Mouse (Mus musculus) limb, embryonic 14.5 days (tissue): ENCODE measurements around the gene Olfr1208. TPM values are rescaled to one million over a fixed set of nuclear protein-coding genes. Genes with fewer than 3 reads are reported as not detected.

Experiments
- ATAC-seq: fragments of 200-750 bp; cut with Nextera tagmentation; 2 replicates; pipeline ENCODE4 v1.8.0; 2017; ENCODE audit warnings: low read depth, moderate number of reproducible peaks, moderate TSS enrichment; ENCODE audit not compliant: low FRiP score
- DNase-seq: peaks from one replicate; pipeline ENCODE4 v3.0.0-alpha.2; 2015; ENCODE audit warnings: low spot score
- H3K27ac ChIP-seq: fragments of 300-500 bp; sonication (generic); replicated peaks from 2 replicates; pipeline ENCODE4 v1.5.1; 2014; ENCODE audit warnings: low read depth, mild to moderate bottlenecking, low read length, moderate library complexity, mixed read lengths
- H3K27me3 ChIP-seq: fragments of 300-500 bp; sonication (generic); 2 replicates; pipeline ENCODE4 v1.6.1; 2014; ENCODE audit warnings: low read length, mixed read lengths; ENCODE audit not compliant: control insufficient read depth, insufficient read depth
- H3K36me3 ChIP-seq: fragments of 300-500 bp; sonication (generic); 2 replicates; pipeline ENCODE4 v1.6.1; 2014; ENCODE audit warnings: mild to moderate bottlenecking, low read length, moderate library complexity, mixed read lengths; ENCODE audit not compliant: control insufficient read depth, insufficient read depth
- H3K4me1 ChIP-seq: fragments of 300-500 bp; sonication (generic); 2 replicates; pipeline ENCODE4 v1.6.1; 2014; ENCODE audit warnings: antibody characterized with exemption, low read length, mixed read lengths; ENCODE audit not compliant: control insufficient read depth, insufficient read depth
- H3K4me2 ChIP-seq: fragments of 300-500 bp; sonication (generic); replicated peaks from 2 replicates; pipeline ENCODE4 v1.6.1; 2014; ENCODE audit warnings: low read depth, mild to moderate bottlenecking, low read length, moderate library complexity; ENCODE audit not compliant: severe bottlenecking
- H3K4me3 ChIP-seq: fragments of 300-500 bp; sonication (generic); replicated peaks from 2 replicates; pipeline ENCODE4 v1.5.1; 2014; ENCODE audit warnings: low read length
- H3K9ac ChIP-seq: fragments of 300-500 bp; sonication (generic); 2 replicates; pipeline ENCODE4 v1.6.1; 2014; ENCODE audit warnings: mild to moderate bottlenecking, low read depth, low read length, moderate library complexity; ENCODE audit not compliant: severe bottlenecking
- H3K9me3 ChIP-seq: fragments of 300-500 bp; sonication (generic); 2 replicates; pipeline ENCODE4 v1.6.1; 2016; ENCODE audit warnings: low read length; ENCODE audit not compliant: control insufficient read depth
- POLR2A ChIP-seq: fragments of 200-500 bp; IDR thresholded peaks from 2 replicates; pipeline ENCODE4 v1.8.0; 2012; ENCODE audit warnings: inconsistent platforms, mild to moderate bottlenecking, moderate library complexity, borderline replicate concordance; ENCODE audit not compliant: insufficient read depth, insufficient read length; ENCODE audit errors: extremely low read depth
- WGBS: fragments of 180-500 bp; shearing (Covaris S2); extraction: QIAGEN DNeasy Blood & Tissue Kit; methylation state at CpG from one replicate; pipeline ENCODE4 v1.1.7; 2014; 5-methylcytosine and 5-hydroxymethylcytosine counted together
- polyA plus RNA-seq, 2 experiments: library from polyadenylated mRNA; depleted of rRNA in 1 of 2; stranded (reverse) in 1 of 2; unstranded in 1 of 2; fragments of >200 nt; fragmentation: Nextera tagmentation in 1 of 2; extraction: Ambion mirVana in 1 of 2; gene quantifications; 2 replicates each; pipeline versions ENCODE4 v1.2.1 to v1.2.3; 2012 to 2014

Olfr1208 gene
- not detected in 2 replicates for polyA plus RNA-seq (2012; rRNA removed)
- polyA plus RNA-seq (2014; fragmentation: Nextera tagmentation; extraction: Ambion mirVana), result not detected in 2 replicates

GRCm38 (mm10) chr2:88902211-88902610 is at the start of gene Olfr1208:
Olfr1208 (minus strand) TSS chr2:88902311.
- Histone ChIP-seq H3K4me3 (no peak within 1 kb of the TSS), H3K9ac (no peak within 1 kb of the TSS), H3K4me2 (no peak within 1 kb of the TSS), H3K27ac (no peak within 1 kb of the TSS), H3K4me1 (no peaks in the 10 kb centered on the region), H3K9me3 (no peaks in the 10 kb centered on the region), H3K27me3 (no peaks in the 10 kb centered on the region), H3K36me3 (no peaks in the 10 kb centered on the region)
- no peak for TF ChIP-seq POLR2A
- DNase-seq (no peak), ATAC-seq (no peak)

GRCm38 (mm10) chr2:88938011-88938410 is 35.9 kb upstream of the Olfr1208 start, which contains the start of gene Olfr1211:
Olfr1211 (minus strand) TSS chr2:88938111.
- DNase-seq, result no peak
- no peaks in the 10 kb centered on the region for H3K4me1 ChIP-seq
- no peak within 1 kb of the TSS for H3K4me2 ChIP-seq
- no peak for ATAC-seq
- no peaks in the 10 kb centered on the region for H3K36me3 ChIP-seq
- no peaks in the 10 kb centered on the region for H3K27me3 ChIP-seq
- H3K9me3 ChIP-seq, result no peaks in the 10 kb centered on the region
- no peak within 1 kb of the TSS for H3K27ac ChIP-seq
- H3K4me3 ChIP-seq, result no peak within 1 kb of the TSS
- no peak within 1 kb of the TSS for H3K9ac ChIP-seq
- no peak for TF ChIP-seq POLR2A
- 85% methylated on average over 1 of the region's 1 CpGs for WGBS

GRCm38 (mm10) chr2:88915057-88915456 is 12.9 kb upstream of the Olfr1208 start, which contains the start of gene Olfr1209:
Olfr1209 (minus strand) TSS chr2:88915157.
- WGBS, result 89% methylated on average over 3 of the region's 3 CpGs
- no peaks in the 10 kb centered on the region for H3K36me3 ChIP-seq
- H3K27me3 ChIP-seq, result no peaks in the 10 kb centered on the region
- no peaks in the 10 kb centered on the region for H3K4me1 ChIP-seq
- no peak for ATAC-seq
- TF ChIP-seq POLR2A, result no peak
- no peak within 1 kb of the TSS for H3K4me2 ChIP-seq
- H3K9me3 ChIP-seq, result no peaks in the 10 kb centered on the region
- no peak within 1 kb of the TSS for H3K27ac ChIP-seq
- H3K4me3 ChIP-seq, result no peak within 1 kb of the TSS
- no peak for DNase-seq
- no peak within 1 kb of the TSS for H3K9ac ChIP-seq

GRCm38 (mm10) chr2:88862931-88863330 is 39.2 kb downstream of the Olfr1208 start, which contains the start of gene Olfr1206:
Olfr1206 (plus strand) TSS chr2:88863231.
- WGBS, result 82% methylated on average over 2 of the region's 2 CpGs
- H3K4me1 ChIP-seq, result no peaks in the 10 kb centered on the region

GRCm38 (mm10) chr2:88848992-88849391 is 53.1 kb downstream of the Olfr1208 start, which contains the start of gene Olfr1204:
Olfr1204 (plus strand) TSS chr2:88849292.
- Histone ChIP-seq H3K36me3 (no peaks in the 10 kb centered on the region), H3K27ac (no peak within 1 kb of the TSS), H3K4me3 (no peak within 1 kb of the TSS), H3K9ac (no peak within 1 kb of the TSS), H3K4me2 (no peak within 1 kb of the TSS), H3K27me3 (no peaks in the 10 kb centered on the region), H3K9me3 (no peaks in the 10 kb centered on the region), H3K4me1 (no peaks in the 10 kb centered on the region)
- no peak for TF ChIP-seq POLR2A
- no peak for DNase-seq
- WGBS, result 89% methylated on average over 1 of the region's 1 CpGs
- no peak for ATAC-seq

More at GRCm38 (mm10) chr2:88862931-88863330, 39.2 kb downstream of the Olfr1208 start, which contains the start of gene Olfr1206:
- Histone ChIP-seq H3K9me3 (no peaks in the 10 kb centered on the region), H3K4me3 (no peak within 1 kb of the TSS), H3K36me3 (no peaks in the 10 kb centered on the region), H3K27me3 (no peaks in the 10 kb centered on the region), H3K27ac (no peak within 1 kb of the TSS), H3K9ac (no peak within 1 kb of the TSS), H3K4me2 (no peak within 1 kb of the TSS)
- no peak for ATAC-seq
- DNase-seq, result no peak
- no peak for TF ChIP-seq POLR2A

Other genes starting within 250 kb of the Olfr1208 start
- not detected in 2 replicates for gene Olfr1193, start 226.7 kb downstream of the Olfr1208 start, polyA plus RNA-seq (2012; rRNA removed)
- gene Olfr1193, start 226.7 kb downstream of the Olfr1208 start, polyA plus RNA-seq (2014; fragmentation: Nextera tagmentation; extraction: Ambion mirVana), result not detected in 2 replicates
- not detected in 2 replicates for gene Olfr1195, start 213.1 kb downstream of the Olfr1208 start, polyA plus RNA-seq (2012; rRNA removed)
- not detected in 2 replicates for gene Olfr1195, start 213.1 kb downstream of the Olfr1208 start, polyA plus RNA-seq (2014; fragmentation: Nextera tagmentation; extraction: Ambion mirVana)
- gene Olfr1196, start 197.7 kb downstream of the Olfr1208 start, polyA plus RNA-seq (2012; rRNA removed), result not detected in 2 replicates
- gene Olfr1196, start 197.7 kb downstream of the Olfr1208 start, polyA plus RNA-seq (2014; fragmentation: Nextera tagmentation; extraction: Ambion mirVana), result not detected in 2 replicates
- gene Olfr1197, start 169.9 kb downstream of the Olfr1208 start, polyA plus RNA-seq (2012; rRNA removed), result not detected in 2 replicates
- not detected in 2 replicates for gene Olfr1197, start 169.9 kb downstream of the Olfr1208 start, polyA plus RNA-seq (2014; fragmentation: Nextera tagmentation; extraction: Ambion mirVana)
- gene Olfr1198, start 150.9 kb downstream of the Olfr1208 start, polyA plus RNA-seq (2012; rRNA removed), result not detected in 2 replicates
- not detected in 2 replicates for gene Olfr1198, start 150.9 kb downstream of the Olfr1208 start, polyA plus RNA-seq (2014; fragmentation: Nextera tagmentation; extraction: Ambion mirVana)
- gene Olfr1199, start 141.8 kb downstream of the Olfr1208 start, polyA plus RNA-seq (2012; rRNA removed), result not detected in 2 replicates
- gene Olfr1199, start 141.8 kb downstream of the Olfr1208 start, polyA plus RNA-seq (2014; fragmentation: Nextera tagmentation; extraction: Ambion mirVana), result not detected in 2 replicates
- not detected in 2 replicates for gene Olfr1200, start 131.8 kb downstream of the Olfr1208 start, polyA plus RNA-seq (2012; rRNA removed)
- gene Olfr1200, start 131.8 kb downstream of the Olfr1208 start, polyA plus RNA-seq (2014; fragmentation: Nextera tagmentation; extraction: Ambion mirVana), result not detected in 2 replicates
- not detected in 2 replicates for gene Olfr1201, start 109.3 kb downstream of the Olfr1208 start, polyA plus RNA-seq (2012; rRNA removed)
- not detected in 2 replicates for gene Olfr1201, start 109.3 kb downstream of the Olfr1208 start, polyA plus RNA-seq (2014; fragmentation: Nextera tagmentation; extraction: Ambion mirVana)
- not detected in 2 replicates for gene Olfr1202, start 87.8 kb downstream of the Olfr1208 start, polyA plus RNA-seq (2012; rRNA removed)
- gene Olfr1202, start 87.8 kb downstream of the Olfr1208 start, polyA plus RNA-seq (2014; fragmentation: Nextera tagmentation; extraction: Ambion mirVana), result not detected in 2 replicates
- not detected in 2 replicates for gene Olfr1205, start 72.6 kb downstream of the Olfr1208 start, polyA plus RNA-seq (2012; rRNA removed)
- not detected in 2 replicates for gene Olfr1205, start 72.6 kb downstream of the Olfr1208 start, polyA plus RNA-seq (2014; fragmentation: Nextera tagmentation; extraction: Ambion mirVana)
- not detected in 2 replicates for gene Olfr1204, start 53.0 kb downstream of the Olfr1208 start, polyA plus RNA-seq (2012; rRNA removed)
- not detected in 2 replicates for gene Olfr1204, start 53.0 kb downstream of the Olfr1208 start, polyA plus RNA-seq (2014; fragmentation: Nextera tagmentation; extraction: Ambion mirVana)
- not detected in 2 replicates for gene Olfr1206, start 39.1 kb downstream of the Olfr1208 start, polyA plus RNA-seq (2012; rRNA removed)
- gene Olfr1206, start 39.1 kb downstream of the Olfr1208 start, polyA plus RNA-seq (2014; fragmentation: Nextera tagmentation; extraction: Ambion mirVana), result not detected in 2 replicates
- not detected in 2 replicates for gene Olfr1209, start 12.8 kb upstream of the Olfr1208 start, polyA plus RNA-seq (2012; rRNA removed)
- not detected in 2 replicates for gene Olfr1209, start 12.8 kb upstream of the Olfr1208 start, polyA plus RNA-seq (2014; fragmentation: Nextera tagmentation; extraction: Ambion mirVana)
- gene Olfr1211, start 35.8 kb upstream of the Olfr1208 start, polyA plus RNA-seq (2012; rRNA removed), result not detected in 2 replicates
- not detected in 2 replicates for gene Olfr1211, start 35.8 kb upstream of the Olfr1208 start, polyA plus RNA-seq (2014; fragmentation: Nextera tagmentation; extraction: Ambion mirVana)
- not detected in 2 replicates for gene Olfr1212, start 51.7 kb upstream of the Olfr1208 start, polyA plus RNA-seq (2012; rRNA removed)
- not detected in 2 replicates for gene Olfr1212, start 51.7 kb upstream of the Olfr1208 start, polyA plus RNA-seq (2014; fragmentation: Nextera tagmentation; extraction: Ambion mirVana)
- gene Gm13762, start 78.0 kb upstream of the Olfr1208 start, polyA plus RNA-seq (2012; rRNA removed), result not detected in 2 replicates
- not detected in 2 replicates for gene Gm13762, start 78.0 kb upstream of the Olfr1208 start, polyA plus RNA-seq (2014; fragmentation: Nextera tagmentation; extraction: Ambion mirVana)
- gene Olfr1214, start 90.3 kb upstream of the Olfr1208 start, polyA plus RNA-seq (2012; rRNA removed), result not detected in 2 replicates
- gene Olfr1214, start 90.3 kb upstream of the Olfr1208 start, polyA plus RNA-seq (2014; fragmentation: Nextera tagmentation; extraction: Ambion mirVana), result not detected in 2 replicates
- gene Olfr1215, start 104.7 kb upstream of the Olfr1208 start, polyA plus RNA-seq (2012; rRNA removed), result not detected in 2 replicates
- gene Olfr1215, start 104.7 kb upstream of the Olfr1208 start, polyA plus RNA-seq (2014; fragmentation: Nextera tagmentation; extraction: Ambion mirVana), result not detected in 2 replicates
- gene Olfr1216, start 116.0 kb upstream of the Olfr1208 start, polyA plus RNA-seq (2012; rRNA removed), result not detected in 2 replicates
- gene Olfr1216, start 116.0 kb upstream of the Olfr1208 start, polyA plus RNA-seq (2014; fragmentation: Nextera tagmentation; extraction: Ambion mirVana), result not detected in 2 replicates
- gene Olfr1217, start 129.8 kb upstream of the Olfr1208 start, polyA plus RNA-seq (2012; rRNA removed), result not detected in 2 replicates
- not detected in 2 replicates for gene Olfr1217, start 129.8 kb upstream of the Olfr1208 start, polyA plus RNA-seq (2014; fragmentation: Nextera tagmentation; extraction: Ambion mirVana)
- gene Olfr1218, start 158.9 kb upstream of the Olfr1208 start, polyA plus RNA-seq (2012; rRNA removed), result not detected in 2 replicates
- gene Olfr1218, start 158.9 kb upstream of the Olfr1208 start, polyA plus RNA-seq (2014; fragmentation: Nextera tagmentation; extraction: Ambion mirVana), result not detected in 2 replicates
- not detected in 2 replicates for gene Olfr1219, start 181.2 kb upstream of the Olfr1208 start, polyA plus RNA-seq (2012; rRNA removed)
- not detected in 2 replicates for gene Olfr1219, start 181.2 kb upstream of the Olfr1208 start, polyA plus RNA-seq (2014; fragmentation: Nextera tagmentation; extraction: Ambion mirVana)
- not detected in 2 replicates for gene Olfr1220, start 204.5 kb upstream of the Olfr1208 start, polyA plus RNA-seq (2012; rRNA removed)
- gene Olfr1220, start 204.5 kb upstream of the Olfr1208 start, polyA plus RNA-seq (2014; fragmentation: Nextera tagmentation; extraction: Ambion mirVana), result not detected in 2 replicates
- gene Olfr1221, start 215.0 kb upstream of the Olfr1208 start, polyA plus RNA-seq (2012; rRNA removed), result not detected in 2 replicates
- gene Olfr1221, start 215.0 kb upstream of the Olfr1208 start, polyA plus RNA-seq (2014; fragmentation: Nextera tagmentation; extraction: Ambion mirVana), result not detected in 2 replicates
- gene Olfr1222, start 230.7 kb upstream of the Olfr1208 start, polyA plus RNA-seq (2012; rRNA removed), result not detected in 2 replicates
- not detected in 2 replicates for gene Olfr1222, start 230.7 kb upstream of the Olfr1208 start, polyA plus RNA-seq (2014; fragmentation: Nextera tagmentation; extraction: Ambion mirVana)
- not detected in 2 replicates for gene Olfr1223, start 249.2 kb upstream of the Olfr1208 start, polyA plus RNA-seq (2012; rRNA removed)
- gene Olfr1223, start 249.2 kb upstream of the Olfr1208 start, polyA plus RNA-seq (2014; fragmentation: Nextera tagmentation; extraction: Ambion mirVana), result not detected in 2 replicates